Mouse (Mus musculus): ENCODE results near the gene H2afv.

GRCm38 (mm10) chr11:6420283-6420703, 23.9 kb downstream of the H2afv start:
- TF ChIP-seq POLR2A (IDR thresholded peaks at IDR 0.05; ENCODE audit: insufficient read length, low read depth) = no peak
- no peak for TF ChIP-seq TCF12 (IDR thresholded peaks at IDR 0.05; ENCODE audit: insufficient read depth, poor library complexity, severe bottlenecking)
- TF ChIP-seq E2F4 (IDR thresholded peaks at IDR 0.05; ENCODE audit: insufficient read depth) = no peak
- no peak for TF ChIP-seq CEBPB (IDR thresholded peaks at IDR 0.05; ENCODE audit: insufficient read depth, poor library complexity, severe bottlenecking)
- no peak for TF ChIP-seq MAX (IDR thresholded peaks at IDR 0.05; ENCODE audit: low read depth)
- TF ChIP-seq USF1 (IDR thresholded peaks at IDR 0.05; ENCODE audit: low read depth) = no peak
- no peak for TF ChIP-seq MYOG (IDR thresholded peaks at IDR 0.05; ENCODE audit: control insufficient read depth in 1 of 3, insufficient read depth in 1 of 3, insufficient read length in 2 of 3, low read depth in 2 of 3)
- no peak for TF ChIP-seq MYOD1 (IDR thresholded peaks at IDR 0.05; ENCODE audit: control insufficient read depth in 1 of 3, insufficient read length in 2 of 3, low read depth in 2 of 3)
- TF ChIP-seq POLR2AphosphoS2 (IDR thresholded peaks at IDR 0.05; ENCODE audit: insufficient read length, low read depth) = no peak
- no peak for TF ChIP-seq SRF (IDR thresholded peaks at IDR 0.05; ENCODE audit: control insufficient read depth, insufficient read length, low read depth)
- TF ChIP-seq REST (IDR thresholded peaks at IDR 0.05; ENCODE audit: insufficient read depth, insufficient read length) = no peak
- TF ChIP-seq TCF3 (IDR thresholded peaks at IDR 0.05; ENCODE audit: insufficient read length, low read depth) = no peak

All from myocyte (in vitro differentiated cells).